Mouse (Mus musculus) lung, embryonic 14.5 days (tissue): ENCODE measurements at regions not wholly inside any gene's neighbourhood (a gene's known extent, or its start where the extent isn't known, plus 50 kb on each side); places are given as distances from the start of the nearest gene placed in this dataset.

Experiments used
- ATAC-seq: fragments of 200-750 bp; cut with Nextera tagmentation; 2 replicates; pipeline ENCODE4 v1.8.0; 2017; ENCODE audit warnings: mild to moderate bottlenecking, moderate TSS enrichment, moderate library complexity; ENCODE audit not compliant: insufficient read depth
- DNase-seq: peaks from one replicate; pipeline ENCODE4 v3.0.0-alpha.2; 2015
- H3K27ac ChIP-seq: fragments of 300-500 bp; sonication (generic); 2 replicates; pipeline ENCODE4 v1.5.1; 2014; ENCODE audit warnings: low read depth, mild to moderate bottlenecking, moderate library complexity
- H3K27me3 ChIP-seq: fragments of 300-500 bp; sonication (generic); 2 replicates; pipeline ENCODE4 v1.6.1; 2014; ENCODE audit warnings: low read length, control low read depth; ENCODE audit not compliant: insufficient read depth
- H3K36me3 ChIP-seq: fragments of 300-500 bp; sonication (generic); 2 replicates; pipeline ENCODE4 v1.6.1; 2014; ENCODE audit warnings: control low read depth; ENCODE audit not compliant: insufficient read depth
- H3K4me1 ChIP-seq: fragments of 300-500 bp; sonication (generic); 2 replicates; pipeline ENCODE4 v1.6.1; 2014; ENCODE audit warnings: antibody characterized with exemption, control low read depth; ENCODE audit not compliant: insufficient read depth
- H3K4me2 ChIP-seq: fragments of 300-500 bp; sonication (generic); 2 replicates; pipeline ENCODE4 v1.6.1; 2014; ENCODE audit warnings: mild to moderate bottlenecking
- H3K4me3 ChIP-seq: fragments of 300-500 bp; sonication (generic); 2 replicates; pipeline ENCODE4 v1.5.1; 2014; ENCODE audit warnings: low read depth, low read length
- H3K9ac ChIP-seq: fragments of 300-500 bp; sonication (generic); 2 replicates; pipeline ENCODE4 v1.6.1; 2014
- H3K9me3 ChIP-seq: fragments of 300-500 bp; sonication (generic); 2 replicates; pipeline ENCODE4 v1.6.1; 2016; ENCODE audit warnings: low read depth, low read length, control low read depth
- CTCF ChIP-seq: IDR thresholded peaks from 2 replicates; pipeline ENCODE4 v1.5.1; 2016; ENCODE audit warnings: antibody characterized with exemption, low read depth
- WGBS: fragments of 180-500 bp; shearing (Covaris S2); extraction: QIAGEN DNeasy Blood & Tissue Kit; methylation state at CpG from one replicate; pipeline ENCODE4 v1.1.7; 2014; 5-methylcytosine and 5-hydroxymethylcytosine counted together

DNA sequence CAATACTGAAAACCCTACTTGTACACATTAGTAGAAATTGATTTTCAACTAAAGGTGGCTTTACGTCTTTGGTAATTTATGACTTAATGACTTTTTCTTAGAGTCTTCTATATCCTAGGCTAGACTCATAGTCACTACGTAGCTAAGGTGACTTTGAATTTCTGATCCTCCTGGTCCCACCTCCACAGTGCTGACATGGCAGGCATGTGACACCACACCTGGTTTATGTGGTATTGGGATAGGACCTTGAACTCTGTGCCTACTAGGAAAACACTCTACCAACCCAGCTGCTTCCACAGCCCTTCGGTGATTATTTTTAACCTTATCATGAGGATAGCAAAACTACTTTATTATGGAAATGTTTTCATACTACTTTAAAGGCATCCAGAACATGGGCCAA, 51.5 kb upstream of the D7Ertd443e start:
- DNase-seq, result no peak
- no peaks in the 10 kb centered on the region for H3K9me3 ChIP-seq

DNA sequence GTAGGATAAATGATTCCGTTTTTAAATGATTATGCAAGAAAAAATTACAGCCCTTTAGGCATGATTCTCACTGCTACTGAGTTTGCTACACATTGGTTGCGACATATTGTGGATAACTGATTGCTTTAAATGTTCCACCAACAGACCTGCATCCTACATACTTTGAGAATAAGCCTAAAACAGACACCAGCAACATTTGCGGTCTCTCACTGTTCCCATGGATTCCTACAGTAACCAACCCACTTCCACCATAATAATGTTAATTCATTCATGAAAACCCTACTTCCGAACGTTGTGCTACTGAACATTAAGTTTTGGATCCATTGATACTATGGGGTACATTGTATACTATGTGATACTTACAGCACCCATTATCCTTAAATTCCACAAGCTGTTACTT, 53.8 kb upstream of the D7Ertd443e start:
- no peak for ATAC-seq
- Histone ChIP-seq H3K4me2 (no peak overlapping the region), H3K4me1 (no peaks in the 10 kb centered on the region), H3K36me3 (no peaks in the 10 kb centered on the region), H3K27me3 (no peaks in the 10 kb centered on the region), H3K27ac (no peak overlapping the region), H3K9ac (no peak overlapping the region), H3K4me3 (no peak overlapping the region), H3K9me3 (no peaks in the 10 kb centered on the region)
- whole genome bisulfite sequencing, result 84% methylated on average over 5 of the region's 5 CpGs
- DNase-seq, result no peak
- TF ChIP-seq CTCF, result no peak

More for the DNA sequence above, 51.5 kb upstream of the D7Ertd443e start:
- Histone ChIP-seq H3K4me3 (no peak overlapping the region), H3K4me1 (no peaks in the 10 kb centered on the region), H3K4me2 (no peak overlapping the region), H3K9ac (no peak overlapping the region), H3K27ac (no peak overlapping the region), H3K36me3 (no peaks in the 10 kb centered on the region), H3K27me3 (no peaks in the 10 kb centered on the region)
- no peak for ATAC-seq
- no peak for TF ChIP-seq CTCF
- WGBS, result 96% methylated on average over 3 of the region's 3 CpGs

- ATAC-seq, result peak; percentile 76; the same call in 1 of the 2 replicates
- TF ChIP-seq CTCF, result no peak
- no peak overlapping the region for H3K27ac ChIP-seq
- H3K9me3 ChIP-seq, result no peaks in the 10 kb centered on the region
- 32% methylated on average over 8 of the region's 8 CpGs for WGBS
- H3K27me3 ChIP-seq, result no peaks in the 10 kb centered on the region
- no peak overlapping the region for H3K4me2 ChIP-seq
- no peak overlapping the region for H3K4me3 ChIP-seq
- H3K36me3 ChIP-seq, result no peaks in the 10 kb centered on the region
- DNase-seq, result peak; percentile 81
- H3K4me1 ChIP-seq, result no peaks in the 10 kb centered on the region
- H3K9ac ChIP-seq, result no peak overlapping the region
Observed at GRCm38 (mm10) chr7:134445008-134445806, 59.7 kb upstream of the D7Ertd443e start.

- DNase-seq (no peak), ATAC-seq (no peak)
- Histone ChIP-seq H3K4me2 (no peak overlapping the region), H3K4me3 (no peak overlapping the region), H3K27me3 (no peaks in the 10 kb centered on the region), H3K9me3 (no peaks in the 10 kb centered on the region), H3K4me1 (no peaks in the 10 kb centered on the region), H3K36me3 (no peaks in the 10 kb centered on the region), H3K9ac (no peak overlapping the region), H3K27ac (no peak overlapping the region)
- TF ChIP-seq CTCF, result no peak
Observed at GRCm38 (mm10) chr7:134447648-134448202, 62.3 kb upstream of the D7Ertd443e start.

- ATAC-seq, result no peak
- no peak overlapping the region for H3K27ac ChIP-seq
- TF ChIP-seq CTCF, result no peak
- no peaks in the 10 kb centered on the region for H3K27me3 ChIP-seq
- H3K4me2 ChIP-seq, result no peak overlapping the region
- no peaks in the 10 kb centered on the region for H3K36me3 ChIP-seq
- no peak for DNase-seq
- no peaks in the 10 kb centered on the region for H3K4me1 ChIP-seq
- WGBS, result 78% methylated on average over 2 of the region's 2 CpGs
- no peak overlapping the region for H3K9ac ChIP-seq
- no peak overlapping the region for H3K4me3 ChIP-seq
- H3K9me3 ChIP-seq, result no peaks in the 10 kb centered on the region
Observed at GRCm38 (mm10) chr7:134448831-134449230, 63.4 kb upstream of the D7Ertd443e start.

DNA sequence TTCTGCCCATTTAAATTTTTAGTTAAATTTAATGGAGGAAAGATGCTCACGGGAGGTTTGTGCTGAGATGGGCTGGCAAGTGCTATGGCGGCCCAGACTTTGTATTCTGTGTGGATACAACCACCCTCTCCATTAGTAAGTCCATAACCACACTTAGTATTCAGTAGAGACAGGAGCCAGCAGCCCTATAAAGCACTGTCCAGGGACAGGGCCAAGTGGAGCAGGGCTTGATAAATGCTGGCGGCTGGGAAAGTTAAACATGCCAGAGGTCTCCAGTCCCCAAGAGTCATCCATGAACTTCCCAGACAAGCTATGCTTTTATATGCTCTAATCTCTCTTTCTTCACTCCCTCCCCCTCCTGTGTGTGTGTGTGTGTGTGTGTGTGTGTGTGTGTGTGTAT, 77.2 kb upstream of the D7Ertd443e start:
- Histone ChIP-seq H3K36me3 (no peaks in the 10 kb centered on the region), H3K9me3 (no peaks in the 10 kb centered on the region), H3K27me3 (no peaks in the 10 kb centered on the region), H3K4me1 (no peaks in the 10 kb centered on the region), H3K4me3 (no peak overlapping the region), H3K27ac (no peak overlapping the region), H3K9ac (no peak overlapping the region), H3K4me2 (no peak overlapping the region)
- ATAC-seq (no peak), DNase-seq (no peak)
- TF ChIP-seq CTCF, result no peak
- 79% methylated on average over 3 of the region's 3 CpGs for WGBS

- H3K27ac ChIP-seq, result no peak overlapping the region
- DNase-seq (no peak), ATAC-seq (no peak)
- no peaks in the 10 kb centered on the region for H3K36me3 ChIP-seq
- H3K9me3 ChIP-seq, result no peaks in the 10 kb centered on the region
- H3K4me3 ChIP-seq, result no peak overlapping the region
- 95% methylated on average over 4 of the region's 4 CpGs for WGBS
- TF ChIP-seq CTCF, result no peak
- no peaks in the 10 kb centered on the region for H3K4me1 ChIP-seq
- no peaks in the 10 kb centered on the region for H3K27me3 ChIP-seq
- no peak overlapping the region for H3K9ac ChIP-seq
- H3K4me2 ChIP-seq, result no peak overlapping the region
Observed at GRCm38 (mm10) chr7:134463380-134463779, 77.9 kb upstream of the D7Ertd443e start.
